Mouse (Mus musculus) CH12.LX (cell line): ENCODE data around the gene Mag. TPM values are rescaled to one million over a fixed set of nuclear protein-coding genes. Genes with fewer than 3 reads are reported as not detected.

Source experiments
- DNase-seq: peaks from one replicate; pipeline ENCODE4 v3.0.0-alpha.2; 2013; ENCODE audit errors: extremely low read depth
- H3K27ac ChIP-seq: 2 replicates; pipeline ENCODE4 v1.5.1; 2012; ENCODE audit warnings: low read depth, mild to moderate bottlenecking, control low read depth, moderate library complexity; ENCODE audit not compliant: insufficient read depth
- H3K27me3 ChIP-seq: replicated peaks from 2 replicates; pipeline ENCODE3; 2012; ENCODE audit warnings: inconsistent platforms
- H3K36me3 ChIP-seq, 2 experiments: replicated peaks in 1 of 2; 2 replicates each; pipeline versions ENCODE3 to v1.6.1; 2012; ENCODE audit warnings: inconsistent platforms in 1 of 2, low read length in 1 of 2, mild to moderate bottlenecking in 1 of 2, mixed read lengths in 1 of 2, moderate library complexity in 1 of 2; ENCODE audit not compliant: control insufficient read depth in 1 of 2, insufficient read depth in 1 of 2
- H3K4me1 ChIP-seq, 2 experiments: 2 replicates each; pipeline ENCODE4 v1.6.1; 2012; ENCODE audit warnings: inconsistent platforms in 1 of 2, moderate library complexity in 1 of 2; ENCODE audit not compliant: insufficient read depth in 2 of 2, control insufficient read depth in 1 of 2
- H3K4me2 ChIP-seq: 2 replicates; pipeline ENCODE4 v1.6.1; 2012; ENCODE audit warnings: low read depth, mild to moderate bottlenecking, control low read depth; ENCODE audit not compliant: poor library complexity, insufficient read depth, severe bottlenecking
- H3K4me3 ChIP-seq, 3 experiments: fragments of 150-350 bp in 1 of 3; sonication (generic) in 1 of 3; replicated peaks in 1 of 3; 2 replicates each; pipeline versions ENCODE3 to v1.5.1; 2011 to 2012; ENCODE audit warnings: low read depth in 2 of 3, low read length in 2 of 3, mild to moderate bottlenecking in 2 of 3, moderate library complexity in 2 of 3, control low read depth in 1 of 3, improper control_type of control experiment in 1 of 3, inconsistent platforms in 1 of 3, mixed read lengths in 1 of 3; ENCODE audit not compliant: poor library complexity in 1 of 3
- H3K79me2 ChIP-seq: replicated peaks from 2 replicates; pipeline ENCODE4 v1.6.1; 2012; ENCODE audit warnings: mild to moderate bottlenecking, moderate library complexity; ENCODE audit not compliant: control insufficient read depth, poor library complexity, insufficient read depth, severe bottlenecking; ENCODE audit errors: extremely low read depth
- H3K9ac ChIP-seq: 2 replicates; pipeline ENCODE4 v1.6.1; 2012; ENCODE audit warnings: low read depth, mild to moderate bottlenecking, control low read depth, moderate library complexity; ENCODE audit not compliant: insufficient read depth
- H3K9me3 ChIP-seq: replicated peaks from 2 replicates; pipeline ENCODE3; 2012; ENCODE audit warnings: low read length, inconsistent platforms, mixed read lengths
- CTCF ChIP-seq, 2 experiments: IDR thresholded peaks in 1 of 2; conservative IDR thresholded peaks in 1 of 2; 2 replicates each; pipeline ENCODE4 v1.5.1; 2011 to 2012; ENCODE audit warnings: low read depth in 2 of 2, low read length in 2 of 2, improper control_type of control experiment in 1 of 2, inconsistent platforms in 1 of 2, mild to moderate bottlenecking in 1 of 2, moderate library complexity in 1 of 2
- E2F4 ChIP-seq: IDR thresholded peaks from 2 replicates; pipeline ENCODE4 v1.6.1; 2011; ENCODE audit warnings: low read depth, low read length, improper control_type of control experiment; ENCODE audit not compliant: insufficient replicate concordance
- ELF1 ChIP-seq: IDR thresholded peaks from 2 replicates; pipeline ENCODE4 v1.6.1; 2014; ENCODE audit warnings: low read depth, mild to moderate bottlenecking, inconsistent platforms, low read length, improper control_type of control experiment
- EP300 ChIP-seq: IDR thresholded peaks from 2 replicates; pipeline ENCODE4 v1.6.1; 2011; ENCODE audit warnings: low read length, improper control_type of control experiment
- ETS1 ChIP-seq: conservative IDR thresholded peaks from 2 replicates; pipeline ENCODE4 v1.6.1; 2012; ENCODE audit warnings: low read depth, mild to moderate bottlenecking, inconsistent platforms, low read length, improper control_type of control experiment, moderate library complexity
- GABPA ChIP-seq: IDR thresholded peaks from 2 replicates; pipeline ENCODE4 v1.6.1; 2012; ENCODE audit warnings: low read depth, low read length, improper control_type of control experiment, inconsistent platforms; ENCODE audit not compliant: insufficient replicate concordance
- HCFC1 ChIP-seq: IDR thresholded peaks from 2 replicates; pipeline ENCODE4 v1.6.1; 2012; ENCODE audit warnings: low read depth, mild to moderate bottlenecking, inconsistent platforms, low read length, improper control_type of control experiment
- JUN ChIP-seq: IDR thresholded peaks from 2 replicates; pipeline ENCODE4 v1.6.1; 2011; ENCODE audit warnings: low read depth, mild to moderate bottlenecking, low read length, improper control_type of control experiment, moderate library complexity; ENCODE audit not compliant: insufficient read depth
- JUND ChIP-seq: conservative IDR thresholded peaks from 2 replicates; pipeline ENCODE4 v1.6.1; 2011; ENCODE audit warnings: low read depth, low read length, improper control_type of control experiment
- MAFK ChIP-seq: IDR thresholded peaks from 2 replicates; pipeline ENCODE4 v1.6.1; 2011; ENCODE audit warnings: low read length, improper control_type of control experiment; ENCODE audit not compliant: insufficient replicate concordance
- MAX ChIP-seq: IDR thresholded peaks from 2 replicates; pipeline ENCODE4 v1.6.1; 2011; ENCODE audit warnings: low read length, improper control_type of control experiment
- MEF2A ChIP-seq: IDR thresholded peaks from 2 replicates; pipeline ENCODE4 v1.6.1; 2014; ENCODE audit warnings: low read depth, mild to moderate bottlenecking, inconsistent platforms, low read length, improper control_type of control experiment, borderline replicate concordance
- MXI1 ChIP-seq: IDR thresholded peaks from 2 replicates; pipeline ENCODE4 v1.6.1; 2011; ENCODE audit warnings: mild to moderate bottlenecking, low read depth, low read length, improper control_type of control experiment
- MYC ChIP-seq: IDR thresholded peaks from 2 replicates; pipeline ENCODE4 v1.6.1; 2011; ENCODE audit warnings: low read depth, mild to moderate bottlenecking, improper control_type of control experiment, low read length
- NELFE ChIP-seq: IDR thresholded peaks from 2 replicates; pipeline ENCODE4 v1.6.1; 2011; ENCODE audit warnings: low read depth, low read length, improper control_type of control experiment
- NRF1 ChIP-seq: IDR thresholded peaks from 2 replicates; pipeline ENCODE4 v1.6.1; 2014; ENCODE audit warnings: low read depth, mild to moderate bottlenecking, inconsistent platforms, low read length, improper control_type of control experiment, moderate library complexity
- PAX5 ChIP-seq: IDR thresholded peaks from 2 replicates; pipeline ENCODE4 v1.6.1; 2012; ENCODE audit warnings: low read length, inconsistent platforms, mixed read lengths
- POLR2A ChIP-seq: IDR thresholded peaks from 2 replicates; pipeline ENCODE4 v1.6.1; 2011; ENCODE audit warnings: low read depth, mild to moderate bottlenecking, improper control_type of control experiment, low read length
- RAD21 ChIP-seq: IDR thresholded peaks from 2 replicates; pipeline ENCODE4 v1.6.1; 2011; ENCODE audit warnings: low read depth, mild to moderate bottlenecking, low read length, improper control_type of control experiment, moderate library complexity
- RCOR1 ChIP-seq: conservative IDR thresholded peaks from 2 replicates; pipeline ENCODE4 v1.6.1; 2012; ENCODE audit warnings: low read depth, mild to moderate bottlenecking, inconsistent platforms, low read length, improper control_type of control experiment
- SIN3A ChIP-seq: IDR thresholded peaks from 2 replicates; pipeline ENCODE4 v1.6.1; 2012; ENCODE audit warnings: low read length, improper control_type of control experiment, inconsistent platforms
- SMC3 ChIP-seq: IDR thresholded peaks from 2 replicates; pipeline ENCODE4 v1.6.1; 2011; ENCODE audit warnings: low read depth, low read length, improper control_type of control experiment
- TBP ChIP-seq: conservative IDR thresholded peaks from 2 replicates; pipeline ENCODE4 v1.6.1; 2011; ENCODE audit warnings: low read depth, low read length, improper control_type of control experiment
- UBTF ChIP-seq: IDR thresholded peaks from 2 replicates; pipeline ENCODE4 v1.6.1; 2012; ENCODE audit warnings: low read depth, mild to moderate bottlenecking, inconsistent platforms, low read length, improper control_type of control experiment, moderate library complexity
- USF1 ChIP-seq: IDR thresholded peaks from 2 replicates; pipeline ENCODE4 v1.6.1; 2014; ENCODE audit warnings: low read depth, mild to moderate bottlenecking, inconsistent platforms, low read length, improper control_type of control experiment
- ZNF384 ChIP-seq: IDR thresholded peaks from 2 replicates; pipeline ENCODE4 v1.6.1; 2012; ENCODE audit warnings: low read depth, low read length, improper control_type of control experiment, inconsistent platforms
- dilution Hi-C: fragments of 300-500 bp; cut with MboI; formaldehyde crosslinking; loops from 2 replicates; pipeline ENCODE4 v1.14.3; 2020; ENCODE audit warnings: low sequenced_read_pairs; ENCODE audit not compliant: extremely low pct_unique_long_range_greater_than_20kb, extremely low pct_ligation_motif_present
- in situ Hi-C: fragments of 300-500 bp; cut with MboI; formaldehyde crosslinking; loops from 3 replicates; pipeline ENCODE4 v1.14.3; 2019; ENCODE audit warnings: low sequenced_read_pairs, low pct_ligation_motif_present, low pct_unique_long_range_greater_than_20kb, mixed read lengths
- polyA plus RNA-seq: library from polyadenylated mRNA; unstranded; fragments of >175 nt; gene quantifications from 2 replicates; pipeline ENCODE4 v1.2.1, GENCODE M21; 2012; ENCODE audit warnings: low read depth; ENCODE audit not compliant: insufficient read length
- total RNA-seq, 2 experiments: library from RNA; depleted of rRNA; stranded (reverse); fragments of 300-350 nt in 1 of 2; fragments of >200 nt in 1 of 2; gene quantifications; 2 replicates each; pipeline ENCODE4 v1.2.3; 2012 to 2014

Mag gene
- total and polyA plus RNA-seq, 3 experiments, result 0.04 TPM; not detected in 2

- H3K27ac ChIP-seq, result no peak overlapping the region
- in situ Hi-C loops, result loop anchor here (5.0 kb wide), 1 partner anchor 33 kb away; the partner anchor contains the start of gene Mag
- H3K4me2 ChIP-seq, result peak overlapping the region; percentile 58
- H3K79me2 ChIP-seq, result no peaks in the 10 kb centered on the region
- dilution Hi-C loops, result no loop called here
- peak overlapping the region; percentile 5; the same call in 1 of the 2 replicates for H3K9ac ChIP-seq
- peak; percentile 66 for DNase-seq
- TF ChIP-seq ZNF384, result no peak
- no peak for TF ChIP-seq POLR2A
- TF ChIP-seq NELFE, result no peak
- no peak for TF ChIP-seq SIN3A
- TF ChIP-seq MXI1, result no peak
- no peak for TF ChIP-seq NRF1
- TF ChIP-seq E2F4, result no peak
- no peak for TF ChIP-seq MEF2A
- TF ChIP-seq MYC, result no peak
- no peak for TF ChIP-seq MAFK
- TF ChIP-seq PAX5, result no peak
- no peak for TF ChIP-seq JUND
- no peaks in the 10 kb centered on the region for H3K27me3 ChIP-seq
- peaks cover 5 to 45% of the 10 kb centered on the region in 2 experiments for H3K36me3 ChIP-seq
- H3K9me3 ChIP-seq, result no peaks in the 10 kb centered on the region
- peak overlapping the region; percentile 53 to 79 (median 63) for H3K4me3 ChIP-seq
- peaks cover 22 to 66% of the 10 kb centered on the region in 2 experiments for H3K4me1 ChIP-seq
These were observed 35.7 kb downstream of the Mag start for GRCm38 (mm10) chr7:30878950-30879349.

- H3K79me2 ChIP-seq, result no peaks in the 10 kb centered on the region
- H3K27ac ChIP-seq, result no peak overlapping the region
- no peak overlapping the region for H3K4me3 ChIP-seq
- no peak overlapping the region for H3K9ac ChIP-seq
- TF ChIP-seq MAX (no peak), POLR2A (no peak), RAD21 (peak; percentile 58), UBTF (no peak), NRF1 (no peak), JUN (no peak), TBP (no peak), NELFE (no peak), USF1 (no peak), MXI1 (no peak), SMC3 (peak; percentile 87), CTCF (conservative IDR thresholded peaks at IDR 0.05 in 1 of 2, IDR thresholded peaks at IDR 0.05 in 1 of 2; ENCODE audit: low read depth in 2 of 2, low read length in 2 of 2) (peak; percentile 18 to 87; a peak in 3 of 4 replicates), HCFC1 (no peak), RCOR1 (no peak), MYC (no peak), EP300 (no peak), ELF1 (peak; percentile 50; the same call in 1 of the 2 replicates), GABPA (no peak), ZNF384 (no peak), ETS1 (no peak), SIN3A (no peak)
- peak; percentile 76 for DNase-seq
- in situ Hi-C loops (no loop called here), dilution Hi-C loops (no loop called here)
- no peaks in the 10 kb centered on the region for H3K27me3 ChIP-seq
- peaks cover 24 to 89% of the 10 kb centered on the region in 2 experiments for H3K36me3 ChIP-seq
- H3K9me3 ChIP-seq, result no peaks in the 10 kb centered on the region
- peak overlapping the region; percentile 0; the same call in 1 of the 2 replicates for H3K4me2 ChIP-seq
- peaks cover 6 to 72% of the 10 kb centered on the region in 2 experiments for H3K4me1 ChIP-seq
These were observed 41.6 kb downstream of the Mag start for GRCm38 (mm10) chr7:30873083-30873482.
